Mouse (Mus musculus): ENCODE results near the gene Bace1. TPM values are rescaled to one million over a fixed set of nuclear protein-coding genes. Genes with fewer than 3 reads are reported as not detected.
A peak's percentile ranks its signal among the peaks of the same experiment; 100 is the strongest.

The Bace1 gene
- polyA plus RNA-seq, 1 experiment from 2014 or later = 7.0 TPM

- Histone ChIP-seq H3K27me3 (no peaks in the 10 kb centered on the region), H3K4me2 (no peak overlapping the region), H3K4me1 (replicated peaks) (peaks cover 21% of the 10 kb centered on the region), H3K27ac (replicated peaks) (no peak overlapping the region), H3K4me3 (replicated peaks) (no peak overlapping the region), H3K9ac (no peak overlapping the region), H3K9me3 (replicated peaks) (no peaks in the 10 kb centered on the region), H3K36me3 (replicated peaks) (0 out of 2 replicates have a peak, but pooled peaks cover 4% of the 10 kb centered on the region)
- no peak for ATAC-seq (ENCODE audit: insufficient read depth)
- 71% methylated on average over 11 of the region's 11 CpGs for WGBS (ENCODE audit: insufficient replicate concordance)
These were observed 31.0 kb upstream of the Bace1 start for GRCm38 (mm10) chr9:45807337-45807736.

DNA sequence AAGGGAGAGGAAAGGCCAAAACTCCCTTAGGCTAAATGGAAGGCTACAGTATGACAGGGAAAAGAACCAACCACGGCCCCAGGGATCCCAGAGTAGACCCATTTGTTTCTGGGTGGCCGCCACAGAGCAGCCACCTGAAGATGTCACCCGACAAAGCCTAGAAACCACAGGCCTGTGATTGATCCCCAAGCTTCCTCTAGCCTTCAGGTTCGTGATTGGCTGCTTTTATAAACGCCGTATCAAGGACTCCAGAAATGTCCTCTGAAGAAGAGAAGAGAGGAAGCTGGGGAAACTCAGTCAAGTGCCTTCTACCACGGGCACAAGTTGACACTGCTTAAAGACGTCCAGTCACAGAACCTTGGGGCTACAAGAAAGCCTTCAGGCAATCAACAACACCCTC lies 30.6 kb upstream of the Bace1 start:
- H3K9ac ChIP-seq = no peak overlapping the region
- no peak overlapping the region for H3K4me2 ChIP-seq
- 0 out of 2 replicates have a peak, but pooled peaks cover 4% of the 10 kb centered on the region for H3K36me3 ChIP-seq (replicated peaks)
- H3K4me3 ChIP-seq (replicated peaks) = no peak overlapping the region
- ATAC-seq (ENCODE audit: insufficient read depth) = no peak
- H3K27me3 ChIP-seq = no peaks in the 10 kb centered on the region
- H3K27ac ChIP-seq (replicated peaks) = no peak overlapping the region
- peaks cover 18% of the 10 kb centered on the region for H3K4me1 ChIP-seq (replicated peaks)
- 58% methylated on average over 8 of the region's 8 CpGs for WGBS (ENCODE audit: insufficient replicate concordance)
- H3K9me3 ChIP-seq (replicated peaks) = no peaks in the 10 kb centered on the region

DNA sequence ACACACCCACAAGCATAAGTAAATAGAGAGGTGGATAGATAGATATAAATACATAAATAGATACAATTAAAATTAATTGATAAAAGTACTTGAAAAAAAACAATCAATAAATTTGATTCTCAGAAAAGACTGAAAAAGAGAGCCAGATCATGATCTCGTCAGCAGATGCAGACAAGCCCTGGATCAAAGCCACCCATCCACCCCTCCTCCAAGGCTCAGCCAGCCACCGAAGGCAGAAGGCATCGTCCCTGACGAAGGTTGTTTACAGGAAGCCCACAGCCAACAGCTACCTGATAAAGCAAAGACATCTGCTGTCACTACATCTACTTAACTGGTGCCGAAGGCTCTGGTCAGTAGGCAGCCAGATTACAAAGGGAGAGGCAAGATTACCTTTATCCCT lies 26.4 kb upstream of the Bace1 start:
- H3K27ac ChIP-seq (replicated peaks) = no peak overlapping the region
- no peaks in the 10 kb centered on the region for H3K27me3 ChIP-seq
- H3K4me1 ChIP-seq (replicated peaks) = 0 out of 2 replicates have a peak, but pooled peaks cover 4% of the 10 kb centered on the region
- 0 out of 2 replicates have a peak, but pooled peaks cover under 1% of the 10 kb centered on the region for H3K36me3 ChIP-seq (replicated peaks)
- 47% methylated on average over 5 of the region's 5 CpGs for WGBS (ENCODE audit: insufficient replicate concordance)
- H3K9me3 ChIP-seq (replicated peaks) = no peaks in the 10 kb centered on the region
- H3K4me2 ChIP-seq = no peak overlapping the region
- no peak overlapping the region for H3K4me3 ChIP-seq (replicated peaks)
- ATAC-seq (ENCODE audit: insufficient read depth) = no peak
- no peak overlapping the region for H3K9ac ChIP-seq

DNA sequence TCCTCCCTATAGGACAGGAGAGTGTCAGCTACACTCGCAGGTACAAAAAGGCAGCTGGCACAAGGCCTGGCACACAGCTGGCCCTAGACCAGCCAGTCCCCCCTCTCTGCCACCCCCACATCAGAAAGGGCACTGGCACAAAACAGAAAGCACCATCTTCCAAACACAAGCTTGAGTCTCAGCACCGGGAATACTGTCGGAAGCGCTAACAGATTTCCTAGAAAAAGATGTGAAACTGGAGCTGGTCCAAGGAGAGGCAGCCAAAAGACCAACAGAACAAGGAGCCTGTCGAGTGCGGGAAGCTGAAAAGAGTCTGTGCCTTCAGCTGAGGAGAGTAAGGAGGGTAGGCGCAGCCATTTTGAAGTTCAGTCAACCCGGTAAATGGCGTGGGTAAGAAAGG lies 23.3 kb upstream of the Bace1 start:
- H3K27me3 ChIP-seq = no peaks in the 10 kb centered on the region
- no peak overlapping the region for H3K4me3 ChIP-seq (replicated peaks)
- no peak overlapping the region for H3K27ac ChIP-seq (replicated peaks)
- ATAC-seq (ENCODE audit: insufficient read depth) = no peak
- H3K36me3 ChIP-seq (replicated peaks) = 0 out of 2 replicates have a peak, but pooled peaks cover 4% of the 10 kb centered on the region
- H3K9me3 ChIP-seq (replicated peaks) = no peaks in the 10 kb centered on the region
- 0 out of 2 replicates have a peak, but pooled peaks cover 4% of the 10 kb centered on the region for H3K4me1 ChIP-seq (replicated peaks)
- no peak overlapping the region for H3K9ac ChIP-seq
- WGBS (ENCODE audit: insufficient replicate concordance) = 76% methylated on average over 9 of the region's 9 CpGs
- no peak overlapping the region for H3K4me2 ChIP-seq

DNA sequence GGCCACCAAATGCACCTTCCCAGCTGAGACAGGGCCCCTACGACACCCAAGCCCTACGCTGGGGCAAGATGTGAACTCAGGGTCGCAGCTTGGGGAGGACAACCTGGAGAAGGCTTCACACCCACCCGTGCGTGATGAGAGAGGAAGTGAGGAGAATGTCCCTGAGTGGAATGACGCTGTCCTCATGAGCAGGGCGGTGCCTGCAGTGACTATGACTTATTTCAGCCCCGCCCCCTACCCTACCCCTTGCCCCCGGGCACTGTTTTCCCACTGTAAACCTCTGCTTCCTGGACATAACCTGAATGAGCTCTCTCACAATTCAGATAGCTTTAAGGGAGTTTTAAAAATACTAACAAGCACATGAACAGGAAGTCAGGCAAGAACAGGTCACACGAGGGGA lies 22.9 kb upstream of the Bace1 start:
- H3K27ac ChIP-seq (replicated peaks) = no peak overlapping the region
- H3K4me2 ChIP-seq = no peak overlapping the region
- WGBS (ENCODE audit: insufficient replicate concordance) = 53% methylated on average over 10 of the region's 10 CpGs
- H3K9ac ChIP-seq = no peak overlapping the region
- no peak for ATAC-seq (ENCODE audit: insufficient read depth)
- H3K36me3 ChIP-seq (replicated peaks) = 0 out of 2 replicates have a peak, but pooled peaks cover 4% of the 10 kb centered on the region
- 0 out of 2 replicates have a peak, but pooled peaks cover 4% of the 10 kb centered on the region for H3K4me1 ChIP-seq (replicated peaks)
- H3K9me3 ChIP-seq (replicated peaks) = no peaks in the 10 kb centered on the region
- no peak overlapping the region for H3K4me3 ChIP-seq (replicated peaks)
- H3K27me3 ChIP-seq = no peaks in the 10 kb centered on the region

GRCm38 (mm10) chr9:45818406-45819011 lies 19.9 kb upstream of the Bace1 start:
- Histone ChIP-seq H3K27ac (replicated peaks) (no peak overlapping the region), H3K4me3 (replicated peaks) (no peak overlapping the region), H3K9ac (no peak overlapping the region), H3K36me3 (replicated peaks) (0 out of 2 replicates have a peak, but pooled peaks cover 4% of the 10 kb centered on the region), H3K4me1 (replicated peaks) (0 out of 2 replicates have a peak, but pooled peaks cover 4% of the 10 kb centered on the region), H3K9me3 (replicated peaks) (no peaks in the 10 kb centered on the region), H3K4me2 (no peak overlapping the region), H3K27me3 (no peaks in the 10 kb centered on the region)
- WGBS (ENCODE audit: insufficient replicate concordance) = 40% methylated on average over 9 of the region's 9 CpGs
- ATAC-seq (ENCODE audit: insufficient read depth) = no peak

DNA sequence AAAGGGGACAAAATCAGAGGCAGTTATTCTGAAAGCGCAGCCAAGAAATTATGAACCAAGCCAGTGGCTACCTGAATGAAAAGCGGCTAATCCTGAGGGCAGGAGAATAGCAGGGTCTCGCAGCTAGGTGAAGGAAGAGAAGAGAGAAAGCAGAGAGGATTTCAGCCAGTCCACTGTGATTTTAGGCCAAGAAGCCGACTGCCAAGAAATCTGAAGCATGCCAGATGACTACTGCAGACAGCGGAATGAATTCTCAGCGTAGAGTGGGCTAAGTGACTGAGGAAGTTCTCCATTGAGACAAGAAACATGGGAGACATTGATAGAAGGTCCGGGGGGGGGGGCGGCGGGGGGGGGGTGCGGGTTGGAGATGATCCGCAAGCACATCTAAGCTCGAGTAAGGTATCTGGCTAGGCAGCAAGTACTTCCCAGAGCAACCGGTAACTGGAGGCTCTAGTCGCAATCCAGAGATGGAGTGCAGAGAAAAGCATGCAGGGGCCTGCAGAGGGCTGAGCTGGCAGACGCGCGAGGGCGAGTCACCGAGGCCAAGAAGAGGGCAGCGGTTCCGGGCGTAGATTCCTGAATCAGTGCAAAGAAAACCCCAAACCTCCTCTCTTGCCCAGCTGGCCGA lies 10.6 kb upstream of the Bace1 start:
- Histone ChIP-seq H3K4me3 (replicated peaks) (peak overlapping the region; percentile 69), H3K4me2 (peak overlapping the region; percentile 82), H3K36me3 (replicated peaks) (no peaks in the 10 kb centered on the region), H3K9me3 (replicated peaks) (no peaks in the 10 kb centered on the region), H3K9ac (peak overlapping the region; percentile 57), H3K27me3 (no peaks in the 10 kb centered on the region), H3K27ac (replicated peaks) (peak overlapping the region; percentile 45; the same call in 1 of the 2 replicates), H3K4me1 (replicated peaks) (peaks cover 17% of the 10 kb centered on the region)
- 9% methylated on average over 23 of the region's 23 CpGs for WGBS (ENCODE audit: insufficient replicate concordance)
- peak; percentile 40 for ATAC-seq (ENCODE audit: insufficient read depth)

- Histone ChIP-seq H3K4me1 (replicated peaks) (peaks cover 17% of the 10 kb centered on the region), H3K27ac (replicated peaks) (peak within 1 kb of the TSS; percentile 45; the same call in 1 of the 2 replicates), H3K4me2 (peak within 1 kb of the TSS; percentile 82), H3K36me3 (replicated peaks) (no peaks in the 10 kb centered on the region), H3K9me3 (replicated peaks) (no peaks in the 10 kb centered on the region), H3K4me3 (replicated peaks) (peak within 1 kb of the TSS; percentile 69), H3K27me3 (no peaks in the 10 kb centered on the region), H3K9ac (peak within 1 kb of the TSS; percentile 57)
- under 1% methylated on average over 31 of the region's 31 CpGs for WGBS (ENCODE audit: insufficient replicate concordance)
- ATAC-seq (ENCODE audit: insufficient read depth) = peak; percentile 94
These were observed 10.0 kb upstream of the Bace1 start, which contains the start of gene Cep164 for GRCm38 (mm10) chr9:45828291-45828963. TSS of gene Cep164 (minus strand) at chr9:45828691.

DNA sequence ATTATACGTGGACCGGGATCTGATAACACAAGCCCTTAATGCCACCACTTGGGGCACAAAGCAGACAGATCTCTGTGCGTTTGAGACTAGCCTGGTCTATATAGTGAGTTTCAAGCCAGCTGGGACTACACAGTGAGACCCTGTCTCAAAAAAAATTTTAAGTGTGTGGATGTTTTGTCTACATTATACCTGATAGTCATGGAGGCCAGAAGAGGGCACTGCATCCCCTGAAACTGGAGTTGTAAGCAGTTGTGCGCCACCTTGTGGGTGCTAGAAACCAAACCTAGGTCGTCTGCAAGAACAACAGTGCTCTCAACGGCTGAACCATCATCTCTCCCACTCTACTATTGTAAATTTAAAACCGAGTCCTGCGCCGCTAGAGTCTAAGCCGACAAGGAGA lies 9.3 kb upstream of the Bace1 start:
- H3K36me3 ChIP-seq (replicated peaks) = no peaks in the 10 kb centered on the region
- no peaks in the 10 kb centered on the region for H3K9me3 ChIP-seq (replicated peaks)
- 32% methylated on average over 10 of the region's 10 CpGs for WGBS (ENCODE audit: insufficient replicate concordance)
- H3K9ac ChIP-seq = no peak overlapping the region
- peak overlapping the region; percentile 69 for H3K4me3 ChIP-seq (replicated peaks)
- 0 out of 2 replicates have a peak overlapping the region, but pooled peaks have one; percentile 38 for H3K27ac ChIP-seq (replicated peaks)
- no peaks in the 10 kb centered on the region for H3K27me3 ChIP-seq
- peaks cover 17% of the 10 kb centered on the region for H3K4me1 ChIP-seq (replicated peaks)
- H3K4me2 ChIP-seq = peak overlapping the region; percentile 82
- no peak for ATAC-seq (ENCODE audit: insufficient read depth)

DNA sequence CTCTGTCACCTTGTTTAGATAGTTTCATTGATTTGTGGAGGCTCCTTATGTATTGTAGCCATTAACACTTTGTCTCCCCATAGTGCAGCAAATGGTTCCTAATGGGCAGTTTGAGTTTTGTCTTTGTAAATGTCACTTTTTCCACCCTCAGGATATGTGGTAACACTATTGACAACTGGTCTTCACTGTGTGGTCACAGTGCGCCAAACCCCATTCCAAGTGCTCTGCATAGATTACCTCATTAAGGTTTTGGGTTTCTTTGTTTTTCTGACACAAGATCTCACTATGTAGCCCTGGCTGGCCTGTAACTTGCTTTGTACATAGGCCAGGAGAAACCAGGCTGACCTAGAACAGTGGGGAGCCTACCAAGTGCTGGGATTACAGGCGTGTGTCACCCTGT lies 5.5 kb upstream of the Bace1 start:
- Histone ChIP-seq H3K4me3 (replicated peaks) (no peak overlapping the region), H3K4me1 (replicated peaks) (peaks cover 10% of the 10 kb centered on the region), H3K9ac (no peak overlapping the region), H3K27ac (replicated peaks) (no peak overlapping the region), H3K4me2 (no peak overlapping the region), H3K36me3 (replicated peaks) (no peaks in the 10 kb centered on the region), H3K9me3 (replicated peaks) (no peaks in the 10 kb centered on the region), H3K27me3 (peaks cover 1% of the 10 kb centered on the region; the same call in 1 of the 2 replicates)
- no peak for ATAC-seq (ENCODE audit: insufficient read depth)
- WGBS (ENCODE audit: insufficient replicate concordance) = 65% methylated on average over 2 of the region's 2 CpGs

DNA sequence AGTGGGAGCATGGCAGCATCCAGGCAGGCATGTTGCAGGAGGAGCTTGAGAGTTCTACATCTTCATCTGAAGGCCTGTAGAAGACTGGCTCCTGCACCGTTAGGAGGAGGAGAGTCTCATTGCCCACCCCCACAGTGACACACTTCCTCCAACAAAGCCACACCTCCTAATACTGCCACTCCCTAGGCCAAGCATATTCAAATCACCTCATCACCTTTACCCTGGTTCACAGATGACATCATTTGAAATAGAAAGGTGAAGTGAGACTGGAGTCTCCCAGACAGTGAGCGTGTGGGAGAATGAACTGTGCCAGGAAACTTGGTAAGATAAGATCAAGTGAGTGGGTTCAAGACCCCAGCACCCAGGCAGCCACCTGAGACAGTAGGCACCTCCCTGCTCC lies 4.9 kb upstream of the Bace1 start:
- no peak for ATAC-seq (ENCODE audit: insufficient read depth)
- Histone ChIP-seq H3K4me3 (replicated peaks) (no peak overlapping the region), H3K27ac (replicated peaks) (no peak overlapping the region), H3K9me3 (replicated peaks) (no peaks in the 10 kb centered on the region), H3K4me1 (replicated peaks) (peaks cover 7% of the 10 kb centered on the region), H3K9ac (no peak overlapping the region), H3K4me2 (no peak overlapping the region), H3K27me3 (peaks cover 6% of the 10 kb centered on the region), H3K36me3 (replicated peaks) (no peaks in the 10 kb centered on the region)
- 67% methylated on average over 2 of the region's 2 CpGs for WGBS (ENCODE audit: insufficient replicate concordance)

Data from liver, embryonic 15.5 days (tissue).